Mouse (Mus musculus) c-Kit-positive CD71-negative TER-119-negative erythroid progenitor cells, embryonic 14.5 days (primary cell): ENCODE results near the gene Nos3.

ENCODE experiments used
- DNase-seq: peaks from one replicate; pipeline ENCODE4 v3.0.0-alpha.2; 2013; ENCODE audit warnings: low read depth

Gene Nos3

GRCm38 (mm10) chr5:24400362-24400761 is 35.8 kb downstream of the Nos3 start:
- DNase-seq, result no peak

DNA sequence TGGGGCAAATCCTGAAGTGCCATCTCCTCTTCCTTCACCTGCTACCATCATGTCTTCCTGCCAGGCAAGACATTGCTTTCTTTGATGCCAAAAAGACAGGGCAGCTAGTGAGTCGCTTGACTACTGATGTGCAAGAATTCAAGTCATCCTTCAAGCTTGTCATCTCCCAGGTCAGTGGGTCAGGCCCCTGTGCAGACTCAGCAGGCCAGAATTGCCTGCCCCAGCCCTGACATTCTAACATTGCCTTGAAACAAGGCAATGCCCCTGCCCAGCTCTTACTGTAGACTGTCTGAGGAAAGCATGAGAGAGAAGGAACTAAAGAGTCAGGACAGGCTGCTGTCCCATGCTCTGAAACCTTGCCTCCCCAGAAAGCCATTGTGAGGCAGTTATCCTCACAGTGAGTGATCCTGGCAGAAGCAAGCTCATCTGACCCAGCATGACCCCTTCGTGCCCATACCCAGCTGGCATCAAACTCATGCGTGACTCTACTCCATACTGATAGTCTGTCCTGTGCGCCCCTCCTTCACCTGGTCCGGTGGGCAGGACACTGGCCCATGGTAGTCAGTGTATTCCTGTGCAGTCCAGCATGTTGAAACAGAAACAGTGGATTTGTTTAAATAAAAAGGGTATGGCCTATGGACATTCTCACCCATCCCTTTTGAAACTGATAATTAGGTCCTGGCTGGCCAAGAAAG is 36.4 kb downstream of the Nos3 start:
- no peak for DNase-seq

DNA sequence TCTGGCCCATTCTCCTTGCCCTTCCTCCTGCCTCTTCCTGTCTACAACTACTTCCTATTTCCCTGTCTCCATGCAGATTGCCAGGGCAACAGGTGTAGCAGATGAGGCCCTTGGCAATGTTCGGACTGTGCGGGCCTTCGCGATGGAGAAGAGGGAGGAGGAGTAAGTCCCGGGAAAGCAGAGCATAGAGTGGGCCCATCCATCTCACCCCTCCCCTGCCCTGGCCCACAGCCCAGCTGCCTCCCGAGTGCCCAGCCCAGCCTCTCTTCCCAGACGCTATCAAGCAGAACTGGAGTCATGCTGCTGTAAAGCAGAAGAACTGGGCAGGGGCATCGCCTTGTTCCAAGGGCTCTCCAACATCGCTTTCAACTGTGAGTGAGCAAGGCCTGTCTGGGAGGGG is 37.4 kb downstream of the Nos3 start:
- no peak for DNase-seq

DNA sequence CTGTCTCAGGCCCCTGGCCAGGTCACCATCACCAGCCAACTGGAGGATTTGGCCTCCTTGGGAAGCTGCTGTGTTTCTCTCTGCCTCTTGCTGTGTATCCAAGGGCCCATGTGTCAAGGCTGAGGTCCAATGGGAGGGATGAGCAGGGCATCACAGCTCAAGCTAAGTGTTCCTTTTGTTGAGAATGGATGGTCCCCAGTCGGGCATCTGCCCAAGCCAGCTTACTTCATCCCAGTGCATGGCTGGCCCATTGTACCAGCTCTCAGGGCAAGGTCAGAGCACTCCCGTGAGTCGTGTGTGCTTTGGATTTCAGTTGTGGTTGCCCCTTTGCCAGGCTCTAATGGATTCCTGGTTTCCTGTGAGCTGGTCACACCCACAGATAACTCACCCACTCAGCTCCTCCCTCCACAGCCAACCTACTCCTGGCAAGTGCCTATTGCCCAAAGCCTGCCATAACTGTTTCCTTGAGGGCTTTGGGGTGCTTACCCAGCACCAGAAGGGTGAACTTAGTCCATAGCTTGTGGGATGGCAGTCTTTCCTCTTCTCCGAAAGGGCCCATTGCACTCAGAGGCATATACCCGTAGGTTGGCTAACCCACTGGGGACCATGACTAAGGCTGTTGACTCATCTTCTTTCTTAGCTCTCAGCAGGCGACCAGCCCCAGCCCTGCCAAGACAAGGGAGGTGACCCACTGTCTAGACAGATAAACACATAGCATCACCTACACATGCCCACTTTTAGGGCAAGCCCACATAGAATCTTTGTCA is 40.2 kb downstream of the Nos3 start:
- no peak for DNase-seq

GRCm38 (mm10) chr5:24405389-24405876 is 40.8 kb downstream of the Nos3 start:
- no peak for DNase-seq

- DNase-seq, result no peak
Measured at GRCm38 (mm10) chr5:24408651-24409050, 44.0 kb downstream of the Nos3 start.

GRCm38 (mm10) chr5:24409466-24409865 is 44.9 kb downstream of the Nos3 start:
- DNase-seq, result no peak

- no peak for DNase-seq
Measured at GRCm38 (mm10) chr5:24412063-24412462, 47.5 kb downstream of the Nos3 start.

- no peak for DNase-seq
Measured at GRCm38 (mm10) chr5:24413042-24413693, 48.6 kb downstream of the Nos3 start, which contains the start of gene Asic3. Gene Asic3 (plus strand): TSS chr5:24413392.

GRCm38 (mm10) chr5:24413938-24414337 is 49.3 kb downstream of the Nos3 start:
- no peak for DNase-seq

DNA sequence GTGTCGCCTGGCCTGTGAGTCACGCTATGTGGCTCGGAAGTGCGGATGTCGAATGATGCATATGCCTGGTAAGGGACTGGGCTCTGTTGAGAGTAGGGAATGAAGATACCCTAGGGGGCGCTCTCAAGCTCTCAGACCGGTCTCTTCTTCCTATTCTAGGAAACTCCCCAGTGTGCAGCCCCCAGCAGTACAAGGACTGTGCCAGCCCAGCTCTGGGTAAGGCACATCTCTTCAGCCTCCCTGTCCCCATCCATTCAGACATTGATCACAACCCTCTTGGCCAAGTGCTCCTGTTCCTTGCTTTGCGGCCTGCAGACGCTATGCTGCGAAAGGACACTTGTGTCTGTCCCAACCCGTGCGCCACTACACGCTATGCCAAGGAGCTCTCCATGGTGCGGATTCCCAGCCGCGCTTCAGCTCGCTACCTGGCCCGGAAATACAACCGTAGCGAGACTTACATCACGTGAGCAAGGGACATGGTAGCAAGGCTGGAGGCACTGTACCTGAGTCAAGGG is 51.7 kb downstream of the Nos3 start:
- peak; percentile 73 for DNase-seq

DNA sequence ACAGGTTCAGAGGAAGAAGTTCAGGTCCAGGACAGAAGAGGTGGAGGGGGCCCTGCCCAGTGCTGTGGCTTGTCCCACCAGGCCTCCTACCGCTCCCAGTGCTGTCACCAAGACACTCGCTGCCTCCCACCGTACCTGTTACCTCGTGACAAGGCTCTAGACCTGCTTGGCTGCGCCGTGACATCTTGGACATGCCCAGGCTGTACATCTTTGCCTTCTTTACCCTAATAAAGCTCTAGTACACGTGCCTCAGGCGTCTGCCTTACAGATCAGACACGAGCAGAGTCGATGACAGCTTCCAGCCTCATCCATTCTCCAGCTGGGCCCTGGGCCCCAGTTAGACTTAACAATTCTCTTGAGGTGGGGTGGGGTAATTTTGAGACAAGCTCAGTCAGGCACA is 53.0 kb downstream of the Nos3 start:
- DNase-seq, result no peak

GRCm38 (mm10) chr5:24420381-24420780 is 55.8 kb downstream of the Nos3 start:
- DNase-seq, result no peak

- peak; percentile 96 for DNase-seq
Measured at GRCm38 (mm10) chr5:24423129-24424003, 58.8 kb downstream of the Nos3 start, which contains the start of the genes Cdk5 and Slc4a2. Gene Cdk5 (minus strand): TSS chr5:24423530. Gene Slc4a2 (plus strand): TSS chr5:24423837.

GRCm38 (mm10) chr5:24424004-24424781 is 59.6 kb downstream of the Nos3 start:
- DNase-seq, result no peak

GRCm38 (mm10) chr5:24424861-24425411 is 60.3 kb downstream of the Nos3 start:
- peak; percentile 63 for DNase-seq

DNA sequence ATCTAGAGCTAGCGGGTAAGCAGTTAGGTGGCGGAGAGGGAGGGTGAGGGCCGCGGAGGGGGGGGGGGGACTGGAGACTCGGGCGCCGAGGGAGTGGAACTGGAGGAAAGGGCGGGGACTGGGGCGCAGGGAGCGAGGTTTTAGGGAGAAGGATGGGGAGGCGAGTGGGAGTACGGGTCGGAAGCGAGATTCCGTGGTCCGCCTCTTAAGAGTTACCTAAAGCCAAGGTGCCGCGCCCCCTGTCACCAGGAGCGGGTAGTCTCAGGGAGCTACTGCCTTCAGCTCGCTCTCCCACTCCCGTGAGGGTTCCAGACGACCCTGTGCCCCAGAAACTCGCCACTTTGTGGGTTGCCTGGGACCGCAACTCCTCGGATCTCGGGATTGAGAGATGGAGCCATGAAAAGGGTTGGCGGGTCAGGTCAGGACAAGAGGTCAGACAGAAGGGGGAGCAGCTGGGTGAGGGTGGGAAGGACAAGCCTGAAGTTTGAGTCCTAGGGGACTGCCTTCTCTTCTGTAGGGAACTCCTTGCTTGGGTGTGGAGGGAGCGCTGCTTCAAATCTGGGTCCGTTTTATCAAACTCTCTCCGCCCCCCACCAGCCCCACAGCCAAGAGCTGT is 60.9 kb downstream of the Nos3 start:
- no peak for DNase-seq

- DNase-seq, result no peak
Measured at GRCm38 (mm10) chr5:24426037-24426432, 61.4 kb downstream of the Nos3 start.

DNA sequence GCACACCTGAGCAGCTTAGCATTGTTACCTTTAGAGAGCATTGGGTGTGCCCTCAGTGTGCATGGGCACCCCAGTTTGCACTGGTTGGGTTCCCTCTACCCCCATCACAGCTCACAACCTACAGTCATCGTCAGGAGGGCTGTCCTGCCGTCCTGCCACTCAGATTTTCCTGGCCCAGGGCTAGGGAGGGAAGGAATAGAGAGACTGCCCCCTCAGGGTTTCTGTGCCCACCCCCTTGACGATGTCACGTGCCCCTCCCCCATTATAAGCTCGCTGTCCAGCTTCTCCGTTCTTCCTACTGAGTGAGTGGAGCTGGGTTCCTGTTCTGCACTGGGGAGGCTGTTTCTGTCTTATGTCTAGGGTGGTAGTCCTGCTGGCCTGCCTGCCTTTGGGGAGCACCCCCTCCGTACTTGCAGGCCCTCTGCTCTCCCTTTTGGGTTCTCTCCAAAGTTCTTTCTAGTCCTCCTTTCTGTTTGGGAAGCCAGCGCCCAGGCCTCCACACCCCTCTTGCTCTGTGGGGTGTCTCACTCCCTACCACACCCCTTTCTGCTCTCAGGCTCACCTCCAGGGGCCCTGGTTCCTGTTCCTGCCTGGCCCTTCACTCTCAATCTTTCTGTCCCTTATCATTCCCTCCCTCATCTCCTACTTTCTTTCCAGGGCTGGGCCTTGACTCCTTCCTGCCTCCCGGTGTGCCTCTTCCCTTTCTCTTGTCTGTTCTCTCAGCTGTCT is 62.1 kb downstream of the Nos3 start:
- no peak for DNase-seq
